Mouse (Mus musculus): Measurements from ENCODE around the gene Gfy. TPM values are rescaled to one million over a fixed set of nuclear protein-coding genes. Genes with fewer than 3 reads are reported as not detected.
A peak's percentile ranks its signal among the peaks of the same experiment; 100 is the strongest.

The Gfy gene
- polyA plus RNA-seq, 1 experiment from 2014 or later, result not detected

DNA sequence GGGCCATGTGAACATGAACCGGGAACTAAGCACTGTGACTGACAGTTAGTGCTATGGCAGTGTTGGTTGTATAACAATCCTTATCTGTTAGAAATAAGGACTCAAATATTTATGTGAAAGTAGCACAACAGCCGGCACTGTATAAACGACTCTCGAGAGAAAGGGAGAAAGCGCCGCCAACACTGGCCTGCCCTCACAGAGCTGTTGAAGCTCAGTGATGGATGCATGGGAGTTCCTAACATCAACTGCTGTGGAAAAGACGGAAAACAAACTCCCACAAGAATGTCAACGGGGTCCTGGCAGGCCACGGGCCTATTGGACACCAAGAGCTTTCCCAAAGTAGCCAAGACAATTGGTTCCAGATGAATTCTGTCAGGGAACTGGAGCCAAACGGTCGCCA is 28.1 kb downstream of the Gfy start:
- no peak for ATAC-seq (ENCODE audit: low read depth)
- no peak overlapping the region for H3K27ac ChIP-seq (ENCODE audit: low read length)
- no peaks in the 10 kb centered on the region for H3K36me3 ChIP-seq (ENCODE audit: control insufficient read depth, insufficient read depth)
- no peaks in the 10 kb centered on the region for H3K27me3 ChIP-seq (ENCODE audit: control insufficient read depth, insufficient read depth, low read depth, low read length)
- peaks cover 6% of the 10 kb centered on the region for H3K4me1 ChIP-seq (ENCODE audit: control insufficient read depth, low read depth, low read length)
- H3K9ac ChIP-seq (ENCODE audit: low read depth, low read length), result no peak overlapping the region
- H3K4me2 ChIP-seq (ENCODE audit: low read depth, low read length), result no peak overlapping the region
- no peak overlapping the region for H3K4me3 ChIP-seq (ENCODE audit: low read depth, low read length)
- 63% methylated on average over 11 of the region's 11 CpGs for WGBS (ENCODE audit: insufficient replicate concordance)
- H3K9me3 ChIP-seq (replicated peaks; ENCODE audit: control insufficient read depth, low read length), result no peaks in the 10 kb centered on the region

DNA sequence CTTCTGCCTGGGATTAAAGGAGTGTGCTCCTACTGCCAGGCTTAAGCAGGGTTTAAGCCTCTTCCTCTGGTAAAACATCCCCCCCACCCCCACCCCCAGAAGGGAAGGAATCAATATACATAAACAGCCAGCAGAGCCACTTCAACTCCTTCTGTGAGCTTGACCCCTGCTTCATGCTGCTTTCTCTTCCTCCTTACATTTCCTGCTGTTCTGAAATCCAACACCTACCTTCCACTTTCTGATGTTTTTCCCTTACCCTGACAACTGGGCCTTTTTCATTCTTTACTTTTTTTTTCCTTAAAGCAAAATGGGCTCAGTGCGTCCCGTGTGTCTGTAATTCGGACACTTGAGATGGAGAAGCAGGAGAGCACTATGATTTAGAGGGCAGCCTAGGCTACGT is 29.0 kb downstream of the Gfy start:
- Histone ChIP-seq H3K9me3 (replicated peaks; ENCODE audit: control insufficient read depth, low read length) (no peaks in the 10 kb centered on the region), H3K27ac (ENCODE audit: low read length) (no peak overlapping the region), H3K4me2 (ENCODE audit: low read depth, low read length) (no peak overlapping the region), H3K4me1 (ENCODE audit: control insufficient read depth, low read depth, low read length) (peaks cover 6% of the 10 kb centered on the region), H3K27me3 (ENCODE audit: control insufficient read depth, insufficient read depth, low read depth, low read length) (no peaks in the 10 kb centered on the region), H3K4me3 (ENCODE audit: low read depth, low read length) (no peak overlapping the region), H3K9ac (ENCODE audit: low read depth, low read length) (no peak overlapping the region), H3K36me3 (ENCODE audit: control insufficient read depth, insufficient read depth) (no peaks in the 10 kb centered on the region)
- 64% methylated on average over 4 of the region's 4 CpGs for WGBS (ENCODE audit: insufficient replicate concordance)
- ATAC-seq (ENCODE audit: low read depth), result no peak

DNA sequence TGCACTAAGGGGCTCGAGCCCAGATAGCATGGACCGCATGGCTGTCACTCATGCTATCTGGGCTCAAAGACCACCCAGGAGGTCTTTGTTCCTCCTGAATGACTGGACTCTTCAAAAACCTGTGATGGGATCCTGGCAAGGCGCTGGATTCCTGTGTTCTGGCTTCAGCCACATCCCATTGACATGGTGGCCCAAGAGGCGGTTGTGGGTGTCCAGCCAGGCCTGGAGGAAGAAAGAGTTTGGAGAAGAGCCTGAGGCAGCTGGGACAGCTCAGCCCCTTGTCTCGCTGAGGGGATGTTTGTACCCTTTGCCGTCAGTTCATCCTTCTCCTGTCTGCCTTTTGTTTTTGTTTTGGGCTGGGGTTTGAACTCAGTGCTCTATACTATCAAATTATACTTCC is 29.8 kb downstream of the Gfy start:
- Histone ChIP-seq H3K9me3 (replicated peaks; ENCODE audit: control insufficient read depth, low read length) (no peaks in the 10 kb centered on the region), H3K9ac (ENCODE audit: low read depth, low read length) (no peak overlapping the region), H3K4me2 (ENCODE audit: low read depth, low read length) (no peak overlapping the region), H3K4me3 (ENCODE audit: low read depth, low read length) (no peak overlapping the region), H3K27me3 (ENCODE audit: control insufficient read depth, insufficient read depth, low read depth, low read length) (no peaks in the 10 kb centered on the region), H3K36me3 (ENCODE audit: control insufficient read depth, insufficient read depth) (no peaks in the 10 kb centered on the region), H3K4me1 (ENCODE audit: control insufficient read depth, low read depth, low read length) (peaks cover under 1% of the 10 kb centered on the region), H3K27ac (ENCODE audit: low read length) (no peak overlapping the region)
- WGBS (ENCODE audit: insufficient replicate concordance), result 75% methylated on average over 6 of the region's 6 CpGs
- no peak for ATAC-seq (ENCODE audit: low read depth)

DNA sequence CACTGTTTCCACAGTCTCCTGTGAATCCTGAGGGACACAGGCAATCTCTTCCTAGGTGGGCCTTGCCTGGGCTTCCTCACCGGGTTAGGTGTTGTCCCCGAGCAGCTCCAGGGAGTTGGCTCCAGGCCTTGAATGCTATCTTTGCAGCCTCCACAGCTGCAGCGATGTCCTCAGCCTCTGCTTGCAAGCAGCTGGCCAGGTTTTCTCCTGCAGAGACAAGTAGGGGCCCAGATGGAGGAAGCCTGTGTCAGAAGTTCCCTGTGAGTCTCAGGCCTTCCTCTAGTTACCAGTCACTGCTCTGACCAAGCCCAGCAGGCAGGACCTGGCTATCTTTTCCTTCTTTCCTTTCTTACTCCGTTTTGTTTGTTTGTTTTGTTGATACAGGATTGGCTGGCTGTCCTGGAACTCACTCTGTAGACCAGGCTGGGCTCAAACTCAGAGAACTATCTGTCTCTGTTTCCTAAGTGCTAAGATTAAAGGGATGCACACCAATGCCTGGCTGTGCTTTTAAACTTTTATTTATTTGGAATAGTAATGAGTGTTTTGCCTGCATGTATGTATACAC is 30.8 kb downstream of the Gfy start:
- no peaks in the 10 kb centered on the region for H3K9me3 ChIP-seq (replicated peaks; ENCODE audit: control insufficient read depth, low read length)
- no peak overlapping the region for H3K9ac ChIP-seq (ENCODE audit: low read depth, low read length)
- H3K4me2 ChIP-seq (ENCODE audit: low read depth, low read length), result no peak overlapping the region
- no peaks in the 10 kb centered on the region for H3K27me3 ChIP-seq (ENCODE audit: control insufficient read depth, insufficient read depth, low read depth, low read length)
- no peak overlapping the region for H3K4me3 ChIP-seq (ENCODE audit: low read depth, low read length)
- no peak for ATAC-seq (ENCODE audit: low read depth)
- 52% methylated on average over 4 of the region's 4 CpGs for WGBS (ENCODE audit: insufficient replicate concordance)
- H3K4me1 ChIP-seq (ENCODE audit: control insufficient read depth, low read depth, low read length), result no peaks in the 10 kb centered on the region; the same call in none of the 2 replicates
- H3K27ac ChIP-seq (ENCODE audit: low read length), result no peak overlapping the region
- H3K36me3 ChIP-seq (ENCODE audit: control insufficient read depth, insufficient read depth), result no peaks in the 10 kb centered on the region

DNA sequence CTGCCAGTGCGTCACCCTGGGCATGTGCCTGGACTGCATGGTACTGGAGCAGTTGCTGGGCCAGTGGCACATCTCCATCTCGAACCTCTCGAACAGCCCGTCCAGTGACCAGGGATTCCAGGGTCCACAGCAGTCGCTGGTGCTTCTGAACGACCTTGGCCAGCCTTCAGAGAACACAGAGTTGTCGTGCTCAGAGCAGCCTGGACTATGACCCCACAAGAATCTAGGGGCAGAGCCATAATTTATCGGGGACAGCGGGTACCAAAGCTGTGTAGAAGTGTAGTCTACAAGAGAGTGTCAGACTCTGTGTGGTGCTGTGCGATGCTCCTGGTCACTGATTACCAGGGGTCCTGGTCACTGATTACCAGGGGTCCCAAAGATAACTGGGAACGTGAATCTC is 31.5 kb downstream of the Gfy start:
- no peak overlapping the region for H3K4me2 ChIP-seq (ENCODE audit: low read depth, low read length)
- no peaks in the 10 kb centered on the region; the same call in none of the 2 replicates for H3K4me1 ChIP-seq (ENCODE audit: control insufficient read depth, low read depth, low read length)
- WGBS (ENCODE audit: insufficient replicate concordance), result 66% methylated on average over 11 of the region's 11 CpGs
- peak; percentile 62 for ATAC-seq (ENCODE audit: low read depth)
- H3K36me3 ChIP-seq (ENCODE audit: control insufficient read depth, insufficient read depth), result no peaks in the 10 kb centered on the region; the same call in 1 of the 2 replicates
- no peaks in the 10 kb centered on the region for H3K27me3 ChIP-seq (ENCODE audit: control insufficient read depth, insufficient read depth, low read depth, low read length)
- H3K4me3 ChIP-seq (ENCODE audit: low read depth, low read length), result no peak overlapping the region
- H3K27ac ChIP-seq (ENCODE audit: low read length), result no peak overlapping the region; the same call in 1 of the 2 replicates
- peak overlapping the region; percentile 1; the same call in 1 of the 2 replicates for H3K9ac ChIP-seq (ENCODE audit: low read depth, low read length)
- H3K9me3 ChIP-seq (replicated peaks; ENCODE audit: control insufficient read depth, low read length), result no peaks in the 10 kb centered on the region

DNA sequence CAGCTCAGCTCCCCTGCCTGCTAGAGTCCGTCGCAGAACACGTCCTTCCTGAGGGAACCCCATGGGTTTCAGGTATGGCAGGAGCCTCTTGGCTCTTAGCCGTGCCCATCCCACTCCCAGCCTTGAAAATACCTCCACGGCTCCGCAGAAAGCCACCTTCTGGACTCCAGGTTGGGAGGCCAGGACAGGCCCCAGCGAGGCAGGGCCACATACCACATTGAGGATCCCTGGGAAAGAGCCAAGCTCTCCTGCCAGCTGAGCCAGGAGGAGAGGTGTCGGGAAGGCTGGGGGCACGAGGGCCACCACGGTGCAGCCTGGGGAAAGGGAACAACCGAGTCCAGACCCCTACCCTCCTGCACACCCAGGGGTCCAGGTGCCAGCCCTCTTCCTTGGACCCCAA is 32.1 kb downstream of the Gfy start:
- Histone ChIP-seq H3K9ac (ENCODE audit: low read depth, low read length) (peak overlapping the region; percentile 1; the same call in 1 of the 2 replicates), H3K27me3 (ENCODE audit: control insufficient read depth, insufficient read depth, low read depth, low read length) (no peaks in the 10 kb centered on the region), H3K4me1 (ENCODE audit: control insufficient read depth, low read depth, low read length) (no peaks in the 10 kb centered on the region; the same call in none of the 2 replicates), H3K9me3 (replicated peaks; ENCODE audit: control insufficient read depth, low read length) (no peaks in the 10 kb centered on the region), H3K27ac (ENCODE audit: low read length) (no peak overlapping the region), H3K36me3 (ENCODE audit: control insufficient read depth, insufficient read depth) (no peaks in the 10 kb centered on the region; the same call in 1 of the 2 replicates), H3K4me3 (ENCODE audit: low read depth, low read length) (no peak overlapping the region), H3K4me2 (ENCODE audit: low read depth, low read length) (no peak overlapping the region)
- 87% methylated on average over 11 of the region's 11 CpGs for WGBS (ENCODE audit: insufficient replicate concordance)
- ATAC-seq (ENCODE audit: low read depth), result no peak

DNA sequence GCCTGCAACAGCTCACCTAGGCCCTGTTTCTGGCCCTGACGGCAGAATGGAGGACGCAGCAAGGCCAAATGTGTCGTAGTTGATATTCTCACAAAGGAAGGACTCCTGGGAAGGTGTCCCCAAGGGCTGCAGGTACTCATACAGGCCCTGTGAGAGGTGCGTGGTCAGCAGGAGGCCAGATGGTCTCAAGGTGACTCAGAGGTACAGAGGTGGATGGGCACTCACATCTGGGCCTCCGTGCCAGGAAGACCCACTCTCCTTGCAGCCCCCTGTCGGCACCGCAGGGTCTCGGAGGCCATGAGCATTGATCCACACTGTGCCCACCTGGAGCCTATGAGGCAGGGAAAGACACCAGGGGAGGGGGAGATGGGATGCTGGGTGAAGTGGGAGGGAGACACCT is 33.9 kb downstream of the Gfy start:
- Histone ChIP-seq H3K4me3 (ENCODE audit: low read depth, low read length) (no peak overlapping the region), H3K4me2 (ENCODE audit: low read depth, low read length) (no peak overlapping the region), H3K4me1 (ENCODE audit: control insufficient read depth, low read depth, low read length) (no peaks in the 10 kb centered on the region; the same call in none of the 2 replicates), H3K9me3 (replicated peaks; ENCODE audit: control insufficient read depth, low read length) (no peaks in the 10 kb centered on the region), H3K36me3 (ENCODE audit: control insufficient read depth, insufficient read depth) (no peaks in the 10 kb centered on the region; the same call in 1 of the 2 replicates), H3K9ac (ENCODE audit: low read depth, low read length) (no peak overlapping the region), H3K27me3 (ENCODE audit: control insufficient read depth, insufficient read depth, low read depth, low read length) (no peaks in the 10 kb centered on the region), H3K27ac (ENCODE audit: low read length) (no peak overlapping the region)
- no peak for ATAC-seq (ENCODE audit: low read depth)
- WGBS (ENCODE audit: insufficient replicate concordance), result 85% methylated on average over 8 of the region's 8 CpGs

DNA sequence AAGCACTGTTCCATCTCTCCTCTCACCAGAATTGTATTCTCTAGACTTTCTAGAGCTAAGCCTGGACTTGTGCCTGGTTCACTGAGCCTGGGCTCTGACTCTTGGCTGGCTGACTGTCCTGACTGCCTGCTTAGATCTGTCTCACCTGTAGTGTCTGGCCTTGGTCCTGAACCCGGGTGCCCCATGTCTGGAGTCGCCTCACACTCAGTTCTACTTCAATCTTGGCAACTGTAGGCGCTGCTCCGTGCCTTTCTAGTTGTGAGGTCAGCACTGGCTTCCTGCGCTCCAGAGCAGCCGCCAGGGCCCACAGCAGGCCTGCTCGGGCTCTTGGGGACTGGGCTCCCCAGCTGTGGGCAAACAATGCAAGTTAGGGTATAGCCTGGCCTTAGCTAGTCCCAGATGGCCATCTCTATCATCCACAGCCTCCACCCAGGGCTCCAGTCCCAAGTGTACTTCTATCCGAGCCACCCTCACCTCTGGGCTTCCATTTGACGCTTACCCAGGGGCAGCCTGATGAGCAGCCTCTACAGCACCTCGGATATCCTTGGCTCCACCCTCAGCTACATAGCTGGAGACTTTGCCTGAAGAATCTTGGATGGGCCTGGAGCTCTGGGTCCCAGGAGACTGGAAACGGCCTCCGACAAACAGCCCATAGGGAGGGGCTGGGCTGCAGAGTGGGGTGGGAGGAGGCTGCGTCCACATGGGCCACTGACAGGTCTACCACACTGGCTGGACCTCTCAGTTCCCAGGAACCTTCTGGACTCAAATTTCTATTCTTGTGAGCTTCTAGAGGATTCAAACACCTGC is 34.8 kb downstream of the Gfy start:
- Histone ChIP-seq H3K4me3 (ENCODE audit: low read depth, low read length) (no peak overlapping the region), H3K4me2 (ENCODE audit: low read depth, low read length) (no peak overlapping the region), H3K4me1 (ENCODE audit: control insufficient read depth, low read depth, low read length) (no peaks in the 10 kb centered on the region; the same call in 1 of the 2 replicates), H3K36me3 (ENCODE audit: control insufficient read depth, insufficient read depth) (no peaks in the 10 kb centered on the region; the same call in 1 of the 2 replicates), H3K27me3 (ENCODE audit: control insufficient read depth, insufficient read depth, low read depth, low read length) (no peaks in the 10 kb centered on the region), H3K9me3 (replicated peaks; ENCODE audit: control insufficient read depth, low read length) (no peaks in the 10 kb centered on the region), H3K27ac (ENCODE audit: low read length) (no peak overlapping the region), H3K9ac (ENCODE audit: low read depth, low read length) (no peak overlapping the region)
- 77% methylated on average over 13 of the region's 13 CpGs for WGBS (ENCODE audit: insufficient replicate concordance)
- ATAC-seq (ENCODE audit: low read depth), result no peak

DNA sequence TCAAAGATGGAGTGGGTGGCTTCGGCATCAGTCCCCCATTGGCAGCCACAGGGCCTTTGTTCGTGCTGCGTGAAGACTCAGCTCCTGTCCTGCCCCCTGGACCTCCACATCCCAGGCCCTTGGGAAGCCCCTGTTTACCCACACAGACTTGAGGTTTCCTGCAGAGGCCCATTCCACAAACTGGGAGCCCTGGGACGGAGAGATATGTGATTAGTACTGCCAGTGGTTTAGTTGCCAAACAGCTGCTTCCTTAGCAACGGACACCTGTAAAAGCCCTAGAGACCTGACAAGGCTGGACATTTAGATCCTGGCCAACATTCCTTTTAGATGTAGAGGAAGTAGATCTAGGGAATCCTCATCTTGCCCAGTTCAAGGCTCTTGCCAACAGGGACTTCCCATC is 37.5 kb downstream of the Gfy start:
- H3K4me2 ChIP-seq (ENCODE audit: low read depth, low read length), result no peak overlapping the region
- WGBS (ENCODE audit: insufficient replicate concordance), result 77% methylated on average over 5 of the region's 5 CpGs
- no peak overlapping the region for H3K9ac ChIP-seq (ENCODE audit: low read depth, low read length)
- H3K36me3 ChIP-seq (ENCODE audit: control insufficient read depth, insufficient read depth), result no peaks in the 10 kb centered on the region; the same call in 1 of the 2 replicates
- no peak overlapping the region for H3K27ac ChIP-seq (ENCODE audit: low read length)
- H3K9me3 ChIP-seq (replicated peaks; ENCODE audit: control insufficient read depth, low read length), result no peaks in the 10 kb centered on the region
- no peak overlapping the region for H3K4me3 ChIP-seq (ENCODE audit: low read depth, low read length)
- no peaks in the 10 kb centered on the region for H3K27me3 ChIP-seq (ENCODE audit: control insufficient read depth, insufficient read depth, low read depth, low read length)
- ATAC-seq (ENCODE audit: low read depth), result no peak
- H3K4me1 ChIP-seq (ENCODE audit: control insufficient read depth, low read depth, low read length), result peaks cover 18% of the 10 kb centered on the region

Data from liver, embryonic 16.5 days (tissue).